Mouse (Mus musculus): ENCODE measurements at regions not wholly inside any gene's neighbourhood (a gene's known extent, or its start where the extent isn't known, plus 50 kb on each side); places are given as distances from the start of the nearest gene placed in this dataset.

DNA sequence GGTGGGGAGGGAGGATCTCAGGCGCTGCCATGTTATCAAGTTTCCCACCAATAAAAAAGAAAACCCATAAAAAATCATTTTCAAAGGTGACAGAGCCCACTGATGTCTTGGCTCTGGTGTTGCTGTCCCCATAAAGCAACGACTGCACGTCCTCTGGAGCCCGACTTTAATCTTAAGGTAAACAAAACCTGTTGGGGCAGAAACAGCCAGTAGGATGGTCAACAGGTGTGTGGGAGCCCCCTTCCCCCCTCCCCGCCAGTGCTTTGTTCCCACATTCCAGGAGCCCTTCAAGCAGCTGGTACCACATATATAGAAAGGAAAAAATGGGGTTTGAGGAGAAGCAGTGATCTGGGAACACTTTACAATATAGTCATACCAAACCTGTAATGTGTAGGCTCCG is 118.3 kb upstream of the Lrig1 start:
- no peak overlapping the region for H3K4me3 ChIP-seq (replicated peaks; ENCODE audit: low read length)
- H3K9me3 ChIP-seq (ENCODE audit: control insufficient read depth, low read length) = no peaks in the 10 kb centered on the region

DNA sequence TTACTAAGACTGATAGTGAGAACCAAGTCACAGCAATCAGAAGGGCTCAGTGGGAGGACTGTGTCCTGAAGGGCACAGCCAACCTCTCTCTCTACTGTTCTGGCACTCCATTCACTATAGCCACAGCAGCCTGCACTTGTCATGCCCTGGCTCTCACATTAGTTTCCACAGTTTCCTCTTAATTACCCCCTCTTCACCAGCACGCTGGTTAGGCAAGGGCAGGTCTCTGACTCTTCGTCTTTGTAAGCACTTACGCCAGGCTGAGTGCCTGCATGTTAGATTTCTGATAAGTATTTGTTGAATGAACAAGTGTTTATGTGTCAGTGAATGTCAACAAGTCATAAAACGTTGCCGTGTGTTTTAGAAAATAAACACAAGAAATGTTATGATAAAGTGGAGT is 116.2 kb upstream of the Lrig1 start:
- Histone ChIP-seq H3K9ac (replicated peaks; ENCODE audit: low read depth, low read length) (no peak overlapping the region), H3K36me3 (ENCODE audit: control insufficient read depth, insufficient read depth) (no peaks in the 10 kb centered on the region), H3K4me2 (ENCODE audit: low read length) (no peak overlapping the region), H3K9me3 (ENCODE audit: control insufficient read depth, low read length) (no peaks in the 10 kb centered on the region), H3K27me3 (replicated peaks; ENCODE audit: control insufficient read depth, insufficient read depth, low read length) (no peaks in the 10 kb centered on the region), H3K4me1 (replicated peaks; ENCODE audit: control insufficient read depth, insufficient read depth, low read length) (0 out of 2 replicates have a peak, but pooled peaks cover 3% of the 10 kb centered on the region), H3K27ac (ENCODE audit: low read length) (no peak overlapping the region), H3K4me3 (replicated peaks; ENCODE audit: low read length) (no peak overlapping the region)
- WGBS = 55% methylated on average over 5 of the region's 5 CpGs
- no peak for ATAC-seq

More for the DNA sequence above, 118.3 kb upstream of the Lrig1 start:
- no peak for ATAC-seq
- Histone ChIP-seq H3K27ac (ENCODE audit: low read length) (no peak overlapping the region), H3K9ac (replicated peaks; ENCODE audit: low read depth, low read length) (no peak overlapping the region), H3K4me2 (ENCODE audit: low read length) (no peak overlapping the region), H3K4me1 (replicated peaks; ENCODE audit: control insufficient read depth, insufficient read depth, low read length) (no peaks in the 10 kb centered on the region), H3K27me3 (replicated peaks; ENCODE audit: control insufficient read depth, insufficient read depth, low read length) (no peaks in the 10 kb centered on the region), H3K36me3 (ENCODE audit: control insufficient read depth, insufficient read depth) (no peaks in the 10 kb centered on the region)
- 73% methylated on average over 6 of the region's 6 CpGs for WGBS

DNA sequence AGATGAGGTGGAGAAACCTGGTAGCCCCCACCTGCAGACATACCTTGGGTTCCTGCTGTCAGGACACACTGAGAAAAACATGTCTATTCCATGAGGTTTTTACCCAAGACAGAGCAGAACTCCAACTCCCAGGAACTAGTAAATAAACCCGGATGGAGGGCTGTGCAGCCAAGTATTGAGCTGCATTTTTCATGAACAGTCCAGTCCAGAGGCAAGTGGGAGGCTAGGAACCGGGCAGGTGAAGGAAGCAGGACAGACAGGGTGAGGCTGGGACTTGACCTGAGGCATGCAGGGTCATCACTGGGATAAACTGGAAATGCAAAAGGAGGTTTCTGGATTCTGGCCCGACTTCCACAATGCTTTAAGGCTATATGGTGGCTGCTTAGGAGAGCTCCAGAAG is 114.8 kb upstream of the Lrig1 start:
- Histone ChIP-seq H3K27me3 (replicated peaks; ENCODE audit: control insufficient read depth, insufficient read depth, low read length) (no peaks in the 10 kb centered on the region), H3K4me1 (replicated peaks; ENCODE audit: control insufficient read depth, insufficient read depth, low read length) (0 out of 2 replicates have a peak, but pooled peaks cover 3% of the 10 kb centered on the region), H3K4me3 (replicated peaks; ENCODE audit: low read length) (no peak overlapping the region), H3K9ac (replicated peaks; ENCODE audit: low read depth, low read length) (no peak overlapping the region), H3K27ac (ENCODE audit: low read length) (no peak overlapping the region), H3K9me3 (ENCODE audit: control insufficient read depth, low read length) (no peaks in the 10 kb centered on the region), H3K36me3 (ENCODE audit: control insufficient read depth, insufficient read depth) (no peaks in the 10 kb centered on the region), H3K4me2 (ENCODE audit: low read length) (no peak overlapping the region)
- WGBS = 70% methylated on average over 3 of the region's 3 CpGs
- no peak for ATAC-seq

DNA sequence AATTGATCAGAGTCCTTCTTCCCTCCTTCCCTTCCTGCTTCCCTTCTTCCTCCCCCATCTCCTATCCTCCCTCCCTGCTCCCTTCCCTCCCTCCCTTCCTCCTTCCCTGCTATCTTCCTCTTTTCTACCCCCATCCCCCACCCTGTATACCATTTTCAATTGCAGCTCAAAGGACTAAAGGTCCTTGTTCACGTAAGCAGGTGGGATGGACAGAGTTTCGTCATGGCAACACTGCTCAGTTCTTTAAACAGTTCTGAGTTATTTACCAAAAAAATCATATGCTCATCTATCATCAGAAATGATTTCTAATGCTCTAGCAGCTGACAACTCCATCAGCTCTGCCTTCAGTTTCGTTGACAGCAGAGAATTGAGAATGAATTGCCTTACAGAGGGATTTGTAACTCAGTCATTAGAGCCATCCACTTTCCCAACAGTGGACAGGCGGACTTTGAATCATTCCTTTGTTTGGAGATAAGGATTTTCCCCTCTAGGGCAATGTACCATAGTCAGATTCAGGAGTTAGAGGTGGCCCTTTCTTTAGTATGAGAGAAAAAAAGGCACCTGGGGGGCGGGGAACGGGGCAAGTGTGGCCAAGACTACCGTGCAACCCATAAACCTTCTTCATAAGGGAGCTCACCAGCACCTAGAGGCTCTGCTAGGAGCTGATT is 113.7 kb upstream of the Lrig1 start:
- 41% methylated on average over 7 of the region's 7 CpGs for WGBS
- no peak overlapping the region for H3K27ac ChIP-seq (ENCODE audit: low read length)
- no peak for ATAC-seq
- no peaks in the 10 kb centered on the region for H3K36me3 ChIP-seq (ENCODE audit: control insufficient read depth, insufficient read depth)
- H3K4me2 ChIP-seq (ENCODE audit: low read length) = no peak overlapping the region
- no peak overlapping the region for H3K9ac ChIP-seq (replicated peaks; ENCODE audit: low read depth, low read length)
- no peaks in the 10 kb centered on the region for H3K27me3 ChIP-seq (replicated peaks; ENCODE audit: control insufficient read depth, insufficient read depth, low read length)
- H3K4me3 ChIP-seq (replicated peaks; ENCODE audit: low read length) = no peak overlapping the region
- H3K4me1 ChIP-seq (replicated peaks; ENCODE audit: control insufficient read depth, insufficient read depth, low read length) = 0 out of 2 replicates have a peak, but pooled peaks cover 3% of the 10 kb centered on the region
- H3K9me3 ChIP-seq (ENCODE audit: control insufficient read depth, low read length) = no peaks in the 10 kb centered on the region

DNA sequence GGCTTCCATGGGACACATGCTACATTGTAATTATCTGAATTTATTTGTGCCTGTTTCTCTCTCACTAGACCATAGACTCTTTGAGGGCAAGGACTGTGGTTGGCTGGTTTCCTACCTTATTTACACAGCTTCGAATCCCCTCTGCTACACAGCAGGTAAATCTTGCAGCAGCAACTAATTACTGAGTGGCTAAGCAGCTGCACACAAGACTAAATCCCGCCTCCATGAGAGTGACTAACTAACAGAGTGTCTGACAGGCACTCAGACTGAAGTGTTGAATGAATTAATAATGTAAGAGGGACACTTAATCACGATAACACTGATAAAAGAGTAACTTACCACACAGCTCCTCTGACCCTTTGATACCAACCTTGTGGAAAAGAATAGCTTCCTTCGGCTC is 111.9 kb upstream of the Lrig1 start:
- Histone ChIP-seq H3K27ac (ENCODE audit: low read length) (no peak overlapping the region), H3K4me1 (replicated peaks; ENCODE audit: control insufficient read depth, insufficient read depth, low read length) (0 out of 2 replicates have a peak, but pooled peaks cover 3% of the 10 kb centered on the region), H3K36me3 (ENCODE audit: control insufficient read depth, insufficient read depth) (no peaks in the 10 kb centered on the region), H3K9me3 (ENCODE audit: control insufficient read depth, low read length) (no peaks in the 10 kb centered on the region), H3K27me3 (replicated peaks; ENCODE audit: control insufficient read depth, insufficient read depth, low read length) (no peaks in the 10 kb centered on the region), H3K4me3 (replicated peaks; ENCODE audit: low read length) (no peak overlapping the region), H3K4me2 (ENCODE audit: low read length) (no peak overlapping the region), H3K9ac (replicated peaks; ENCODE audit: low read depth, low read length) (no peak overlapping the region)
- ATAC-seq = no peak
- WGBS = 6% methylated on average over 4 of the region's 4 CpGs

DNA sequence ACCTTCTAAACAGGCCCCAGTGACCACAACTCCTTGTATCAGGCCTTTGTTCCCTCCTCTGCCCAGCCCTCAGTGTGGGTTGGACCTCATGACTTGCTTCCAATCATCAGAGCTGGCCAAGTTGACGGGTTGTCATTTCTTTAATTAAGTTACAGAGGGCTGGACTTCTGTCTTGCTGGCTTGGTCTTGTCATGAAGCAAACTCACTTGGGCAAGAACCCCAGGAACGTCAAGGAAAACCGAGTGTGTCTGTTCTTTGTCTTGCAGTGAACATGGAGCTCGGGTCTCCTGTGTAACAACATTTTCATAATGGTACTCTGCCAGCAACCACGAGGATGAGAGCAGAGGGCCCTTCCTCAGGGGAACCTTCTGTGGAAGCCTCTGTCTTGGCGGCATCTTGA is 107.3 kb upstream of the Lrig1 start:
- ATAC-seq = no peak
- Histone ChIP-seq H3K36me3 (ENCODE audit: control insufficient read depth, insufficient read depth) (no peaks in the 10 kb centered on the region), H3K4me1 (replicated peaks; ENCODE audit: control insufficient read depth, insufficient read depth, low read length) (peaks cover 3% of the 10 kb centered on the region; the same call in 1 of the 2 replicates), H3K9me3 (ENCODE audit: control insufficient read depth, low read length) (no peaks in the 10 kb centered on the region), H3K4me2 (ENCODE audit: low read length) (no peak overlapping the region), H3K27me3 (replicated peaks; ENCODE audit: control insufficient read depth, insufficient read depth, low read length) (no peaks in the 10 kb centered on the region), H3K27ac (ENCODE audit: low read length) (no peak overlapping the region), H3K4me3 (replicated peaks; ENCODE audit: low read length) (no peak overlapping the region), H3K9ac (replicated peaks; ENCODE audit: low read depth, low read length) (no peak overlapping the region)
- 87% methylated on average over 6 of the region's 6 CpGs for WGBS

DNA sequence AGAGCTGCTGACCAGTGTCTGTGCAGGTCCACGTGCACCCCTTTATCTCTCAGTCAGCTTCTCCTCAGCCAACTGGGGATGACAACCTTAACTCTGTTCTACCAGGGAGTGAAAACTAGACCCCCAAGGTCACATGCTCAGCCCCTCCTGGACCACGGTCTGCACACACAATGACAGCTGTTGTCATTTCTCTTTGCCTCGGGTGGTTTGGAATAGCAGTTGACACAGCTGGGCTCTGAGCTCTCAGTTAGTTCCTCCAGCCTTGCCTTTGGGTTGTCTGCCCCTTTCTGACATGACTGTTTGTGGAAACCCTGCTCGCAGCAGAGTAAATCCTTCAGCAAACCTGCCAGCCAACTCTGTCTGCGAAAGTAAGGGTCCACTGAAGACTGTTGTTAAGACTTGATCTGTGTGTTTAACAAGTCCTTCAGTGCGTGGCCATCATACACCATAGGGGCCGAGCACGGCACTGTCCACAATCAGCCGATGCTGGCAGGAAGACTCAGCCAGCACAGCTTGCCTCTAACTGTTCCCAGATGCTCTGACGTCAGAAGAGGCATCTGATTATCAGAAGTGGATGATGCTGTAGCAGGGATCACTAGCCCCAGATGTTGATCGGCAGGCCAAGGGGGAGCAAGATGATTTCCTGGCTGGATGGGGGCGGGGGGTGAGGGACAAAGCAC is 106.7 kb upstream of the Lrig1 start:
- no peaks in the 10 kb centered on the region for H3K36me3 ChIP-seq (ENCODE audit: control insufficient read depth, insufficient read depth)
- no peaks in the 10 kb centered on the region; the same call in 1 of the 2 replicates for H3K4me1 ChIP-seq (replicated peaks; ENCODE audit: control insufficient read depth, insufficient read depth, low read length)
- H3K4me2 ChIP-seq (ENCODE audit: low read length) = no peak overlapping the region
- no peaks in the 10 kb centered on the region for H3K9me3 ChIP-seq (ENCODE audit: control insufficient read depth, low read length)
- no peak overlapping the region for H3K9ac ChIP-seq (replicated peaks; ENCODE audit: low read depth, low read length)
- H3K27ac ChIP-seq (ENCODE audit: low read length) = no peak overlapping the region
- H3K27me3 ChIP-seq (replicated peaks; ENCODE audit: control insufficient read depth, insufficient read depth, low read length) = no peaks in the 10 kb centered on the region
- H3K4me3 ChIP-seq (replicated peaks; ENCODE audit: low read length) = no peak overlapping the region
- 82% methylated on average over 12 of the region's 12 CpGs for WGBS
- ATAC-seq = no peak

DNA sequence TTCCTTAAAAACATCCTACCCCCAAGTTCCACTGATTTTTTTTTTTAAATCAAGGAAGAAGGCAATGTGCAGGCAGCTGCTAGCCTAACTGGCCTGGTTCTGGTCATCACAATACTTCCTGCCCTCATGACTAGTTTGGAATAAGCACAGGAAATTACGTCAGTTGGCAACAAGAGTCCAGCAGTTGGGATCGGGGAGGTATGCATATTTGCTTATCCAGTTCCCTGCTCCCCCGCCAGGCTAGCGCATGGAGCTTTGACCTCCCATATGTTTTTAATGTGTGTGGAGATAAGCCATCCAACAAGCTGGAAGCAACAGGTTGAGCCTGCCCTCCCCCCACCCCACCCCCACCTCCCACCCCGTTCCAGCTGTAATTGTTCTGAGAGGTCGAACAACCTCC is 105.7 kb upstream of the Lrig1 start:
- Histone ChIP-seq H3K9me3 (ENCODE audit: control insufficient read depth, low read length) (no peaks in the 10 kb centered on the region), H3K4me3 (replicated peaks; ENCODE audit: low read length) (no peak overlapping the region), H3K4me2 (ENCODE audit: low read length) (no peak overlapping the region), H3K36me3 (ENCODE audit: control insufficient read depth, insufficient read depth) (no peaks in the 10 kb centered on the region), H3K27me3 (replicated peaks; ENCODE audit: control insufficient read depth, insufficient read depth, low read length) (no peaks in the 10 kb centered on the region), H3K4me1 (replicated peaks; ENCODE audit: control insufficient read depth, insufficient read depth, low read length) (no peaks in the 10 kb centered on the region; the same call in 1 of the 2 replicates), H3K9ac (replicated peaks; ENCODE audit: low read depth, low read length) (no peak overlapping the region), H3K27ac (ENCODE audit: low read length) (no peak overlapping the region)
- ATAC-seq = no peak
- 83% methylated on average over 6 of the region's 6 CpGs for WGBS

DNA sequence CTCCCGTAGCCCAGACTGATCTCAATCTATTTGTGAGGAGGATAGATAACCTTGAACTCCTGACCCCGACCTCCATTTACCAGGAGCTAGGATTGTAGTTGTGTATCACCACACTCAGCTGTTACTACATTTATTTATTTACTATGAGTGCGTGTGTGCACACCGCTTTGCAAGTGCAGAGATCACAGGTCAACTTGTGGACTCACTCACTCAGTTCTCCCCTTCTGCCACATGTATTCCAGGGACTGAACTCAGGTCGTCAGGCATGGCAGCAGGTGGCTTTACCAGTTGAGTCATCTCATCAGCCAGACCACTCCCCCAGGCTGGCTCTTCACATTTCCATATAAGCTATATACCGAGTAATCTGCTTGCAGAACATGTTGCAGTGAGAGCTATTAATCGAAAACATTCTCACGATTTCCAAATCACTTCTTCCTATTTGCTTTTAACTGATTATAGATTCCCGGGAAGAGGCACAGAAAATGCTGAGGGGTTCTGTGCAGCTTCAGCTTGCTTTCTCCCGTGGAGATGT is 104.4 kb upstream of the Lrig1 start:
- WGBS = 79% methylated on average over 10 of the region's 10 CpGs

More for the DNA sequence above, 104.4 kb upstream of the Lrig1 start:
- H3K4me3 ChIP-seq (replicated peaks; ENCODE audit: low read length) = no peak overlapping the region
- H3K27ac ChIP-seq (ENCODE audit: low read length) = no peak overlapping the region
- no peaks in the 10 kb centered on the region for H3K27me3 ChIP-seq (replicated peaks; ENCODE audit: control insufficient read depth, insufficient read depth, low read length)
- no peaks in the 10 kb centered on the region for H3K9me3 ChIP-seq (ENCODE audit: control insufficient read depth, low read length)
- ATAC-seq = no peak
- no peaks in the 10 kb centered on the region for H3K36me3 ChIP-seq (ENCODE audit: control insufficient read depth, insufficient read depth)
- no peaks in the 10 kb centered on the region; the same call in 1 of the 2 replicates for H3K4me1 ChIP-seq (replicated peaks; ENCODE audit: control insufficient read depth, insufficient read depth, low read length)
- no peak overlapping the region for H3K4me2 ChIP-seq (ENCODE audit: low read length)
- no peak overlapping the region for H3K9ac ChIP-seq (replicated peaks; ENCODE audit: low read depth, low read length)

Data from forebrain, embryonic 16.5 days (tissue).